Mouse (Mus musculus): ENCODE results near the gene Socs5. TPM values are rescaled to one million over a fixed set of nuclear protein-coding genes. Genes with fewer than 3 reads are reported as not detected.

Socs5 gene
- total RNA-seq, 1 experiment = 7.4 TPM

GRCm38 (mm10) chr17:87181683-87182346, 74.3 kb downstream of the Socs5 start:
- Histone ChIP-seq H3K9me3 (ENCODE audit: control insufficient read depth, insufficient read depth, low read depth, low read length) (no peaks in the 10 kb centered on the region), H3K9ac (ENCODE audit: insufficient read depth, low read depth, low read length, poor library complexity, severe bottlenecking) (no peak overlapping the region), H3K36me3 (ENCODE audit: control insufficient read depth, insufficient read depth, low read length, poor library complexity, severe bottlenecking) (no peaks in the 10 kb centered on the region), H3K4me3 (ENCODE audit: insufficient read depth in 1 of 2, low read depth in 1 of 2, low read length in 2 of 2, poor library complexity in 1 of 2, severe bottlenecking in 1 of 2) (no peak overlapping the region), H3K4me1 (ENCODE audit: control insufficient read depth in 2 of 2, insufficient read depth in 2 of 2, low read length in 2 of 2, poor library complexity in 1 of 2) (peaks cover 3 to 30% of the 10 kb centered on the region in 2 experiments), H3K27ac (ENCODE audit: insufficient read depth, low read depth, low read length, poor library complexity, severe bottlenecking) (no peak overlapping the region)
- in situ Hi-C loops (cut with MboI; ENCODE audit: low sequenced_read_pairs in 2 of 2, unreplicated experiment in 2 of 2) = no loop called here
- DNase-seq (ENCODE audit: low read depth, low spot score) = no peak
- TF ChIP-seq ZC3H11A (IDR thresholded peaks at IDR 0.05; ENCODE audit: borderline replicate concordance, low read depth, low read length) (no peak), CHD2 (IDR thresholded peaks at IDR 0.05; ENCODE audit: low read depth, low read length) (no peak)

GRCm38 (mm10) chr17:87185461-87186066, 78.1 kb downstream of the Socs5 start:
- Histone ChIP-seq H3K27ac (ENCODE audit: insufficient read depth, low read depth, low read length, poor library complexity, severe bottlenecking) (no peak overlapping the region), H3K4me3 (ENCODE audit: insufficient read depth in 1 of 2, low read depth in 1 of 2, low read length in 2 of 2, poor library complexity in 1 of 2, severe bottlenecking in 1 of 2) (no peak overlapping the region), H3K9me3 (ENCODE audit: control insufficient read depth, insufficient read depth, low read depth, low read length) (no peaks in the 10 kb centered on the region), H3K4me1 (ENCODE audit: control insufficient read depth in 2 of 2, insufficient read depth in 2 of 2, low read length in 2 of 2, poor library complexity in 1 of 2) (peaks cover 2 to 13% of the 10 kb centered on the region in 2 experiments; a peak in 1 of 4 replicates), H3K9ac (ENCODE audit: insufficient read depth, low read depth, low read length, poor library complexity, severe bottlenecking) (no peak overlapping the region), H3K36me3 (ENCODE audit: control insufficient read depth, insufficient read depth, low read length, poor library complexity, severe bottlenecking) (no peaks in the 10 kb centered on the region)
- DNase-seq (ENCODE audit: low read depth, low spot score) = no peak
- in situ Hi-C loops (cut with MboI; ENCODE audit: low sequenced_read_pairs in 2 of 2, unreplicated experiment in 2 of 2) = no loop called here
- TF ChIP-seq MAFK (IDR thresholded peaks at IDR 0.05; ENCODE audit: insufficient read depth, low read depth, low read length) (no peak), CHD2 (IDR thresholded peaks at IDR 0.05; ENCODE audit: low read depth, low read length) (no peak), HCFC1 (IDR thresholded peaks at IDR 0.05; ENCODE audit: borderline replicate concordance, insufficient read depth, low read length) (no peak), ZC3H11A (IDR thresholded peaks at IDR 0.05; ENCODE audit: borderline replicate concordance, low read depth, low read length) (no peak), ZNF384 (IDR thresholded peaks at IDR 0.05; ENCODE audit: low read depth, low read length) (no peak)

DNA sequence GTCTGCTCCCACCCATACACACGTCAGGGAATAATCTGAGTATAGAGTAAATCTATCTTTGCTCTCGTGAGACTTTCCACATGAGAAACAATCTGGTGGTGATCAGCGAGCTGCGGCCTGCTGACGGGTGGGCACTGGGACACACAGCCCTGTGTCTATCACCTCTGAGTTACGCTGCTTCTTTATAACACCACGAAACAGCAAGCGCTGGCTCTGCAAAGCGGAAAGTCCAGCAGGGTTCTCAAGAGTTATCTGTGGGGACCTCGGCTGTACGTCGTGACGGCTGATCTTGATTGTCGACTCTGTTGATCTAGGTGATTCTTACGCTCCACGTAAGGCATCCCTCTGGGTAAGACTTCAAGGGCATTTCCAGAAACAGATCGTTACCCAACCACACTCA, 79.5 kb downstream of the Socs5 start:
- H3K9ac ChIP-seq (ENCODE audit: insufficient read depth, low read depth, low read length, poor library complexity, severe bottlenecking) = no peak overlapping the region
- no peak for DNase-seq (ENCODE audit: low read depth, low spot score)
- no peaks in the 10 kb centered on the region for H3K36me3 ChIP-seq (ENCODE audit: control insufficient read depth, insufficient read depth, low read length, poor library complexity, severe bottlenecking)
- H3K4me1 ChIP-seq (ENCODE audit: control insufficient read depth in 2 of 2, insufficient read depth in 2 of 2, low read length in 2 of 2, poor library complexity in 1 of 2) = peaks cover 0 to 10% of the 10 kb centered on the region in 2 experiments; a peak in 1 of 4 replicates
- no peaks in the 10 kb centered on the region for H3K9me3 ChIP-seq (ENCODE audit: control insufficient read depth, insufficient read depth, low read depth, low read length)
- TF ChIP-seq CHD2 (IDR thresholded peaks at IDR 0.05; ENCODE audit: low read depth, low read length) (no peak), ZC3H11A (IDR thresholded peaks at IDR 0.05; ENCODE audit: borderline replicate concordance, low read depth, low read length) (no peak), MAFK (IDR thresholded peaks at IDR 0.05; ENCODE audit: insufficient read depth, low read depth, low read length) (no peak), ZNF384 (IDR thresholded peaks at IDR 0.05; ENCODE audit: low read depth, low read length) (no peak), HCFC1 (IDR thresholded peaks at IDR 0.05; ENCODE audit: borderline replicate concordance, insufficient read depth, low read length) (no peak)
- no peak overlapping the region for H3K4me3 ChIP-seq (ENCODE audit: insufficient read depth in 1 of 2, low read depth in 1 of 2, low read length in 2 of 2, poor library complexity in 1 of 2, severe bottlenecking in 1 of 2)
- in situ Hi-C loops (cut with MboI; ENCODE audit: low sequenced_read_pairs in 2 of 2, unreplicated experiment in 2 of 2) = no loop called here
- no peak overlapping the region for H3K27ac ChIP-seq (ENCODE audit: insufficient read depth, low read depth, low read length, poor library complexity, severe bottlenecking)

Other genes with a start within 250 kb of the Socs5 start
- not detected in 2 replicates for gene Tmem247, start 190.3 kb upstream of the Socs5 start, total RNA-seq (2012; rRNA removed)
- gene Atp6v1e2, start 159.8 kb upstream of the Socs5 start, total RNA-seq (2012; rRNA removed) = not detected in 2 replicates
- gene Rhoq, start 144.6 kb upstream of the Socs5 start, total RNA-seq (2012; rRNA removed) = 5.9 and 7.6 TPM in 2 replicates
- 74.4 and 74.8 TPM in 2 replicates for gene Pigf, start 82.3 kb upstream of the Socs5 start, total RNA-seq (2012; rRNA removed)
- 23.5 and 35.4 TPM in 2 replicates for gene Cript, start 82.1 kb upstream of the Socs5 start, total RNA-seq (2012; rRNA removed)
- 81.8 and 98.4 TPM in 2 replicates for gene Mcfd2, start 158.3 kb downstream of the Socs5 start, total RNA-seq (2012; rRNA removed)
- gene Ttc7, start 175.2 kb downstream of the Socs5 start, total RNA-seq (2012; rRNA removed) = 2.7 and 4.2 TPM in 2 replicates